Mouse (Mus musculus): ENCODE measurements around the gene Ddx54. TPM values are rescaled to one million over a fixed set of nuclear protein-coding genes. Genes with fewer than 3 reads are reported as not detected.

Ddx54 gene
- polyA plus RNA-seq, 1 experiment from 2014 or later = 22.5 TPM

DNA sequence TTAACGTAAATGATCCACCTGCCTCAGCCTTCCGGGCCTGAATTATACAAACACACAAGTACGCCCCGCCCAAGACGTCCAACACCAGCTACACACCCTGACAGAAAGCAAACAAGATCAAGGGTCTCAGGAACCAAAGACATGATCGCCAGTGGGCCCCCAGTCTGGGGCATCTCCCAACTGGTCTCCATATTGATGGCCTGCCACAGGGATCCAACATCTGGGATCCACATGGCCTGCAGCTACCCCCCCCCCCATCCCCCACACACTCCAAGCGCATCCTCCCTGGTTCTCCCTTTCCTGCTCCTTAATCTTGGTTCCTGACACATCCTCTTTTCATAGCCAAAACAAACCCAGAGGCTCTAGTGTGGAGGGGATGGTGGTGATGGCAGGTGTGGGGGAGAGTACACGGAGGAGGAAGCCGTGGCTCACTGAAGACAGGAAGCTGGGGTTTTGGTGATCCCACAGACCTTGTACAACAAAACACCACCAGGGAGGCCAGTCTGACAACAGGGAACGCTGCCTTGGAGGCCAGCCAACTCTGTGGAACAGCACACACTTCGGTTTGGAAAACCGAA, 33.9 kb upstream of the Ddx54 start:
- Histone ChIP-seq H3K27me3 (ENCODE audit: control insufficient read depth, insufficient read depth, low read length) (no peaks in the 10 kb centered on the region), H3K9ac (ENCODE audit: low read length) (0 out of 2 replicates have a peak overlapping the region, but pooled peaks have one; percentile 43), H3K4me1 (replicated peaks; ENCODE audit: control insufficient read depth, insufficient read depth) (peaks cover 9% of the 10 kb centered on the region; the same call in 1 of the 2 replicates), H3K27ac (replicated peaks) (peak overlapping the region; percentile 91), H3K9me3 (ENCODE audit: control insufficient read depth, low read length) (no peaks in the 10 kb centered on the region), H3K4me2 (replicated peaks; ENCODE audit: low read depth) (peak overlapping the region; percentile 37), H3K4me3 (ENCODE audit: low read depth, low read length) (no peak overlapping the region), H3K36me3 (ENCODE audit: control insufficient read depth, insufficient read depth, low read length) (0 out of 2 replicates have a peak, but pooled peaks cover 4% of the 10 kb centered on the region)
- 18% methylated on average over 12 of the region's 12 CpGs for WGBS
- ATAC-seq (ENCODE audit: low FRiP score, low TSS enrichment) = peak; percentile 31
- no peak for TF ChIP-seq EP300 (optimal IDR thresholded peaks at IDR 0.05)
- TF ChIP-seq CTCF (IDR thresholded peaks at IDR 0.05; ENCODE audit: low read depth) = no peak
- DNase-seq (ENCODE audit: low spot score) = peak; percentile 41

- DNase-seq (ENCODE audit: low spot score) (peak; percentile 55), ATAC-seq (ENCODE audit: low FRiP score, low TSS enrichment) (peak; percentile 58; the same call in 1 of the 2 replicates)
- Histone ChIP-seq H3K36me3 (ENCODE audit: control insufficient read depth, insufficient read depth, low read length) (0 out of 2 replicates have a peak, but pooled peaks cover 9% of the 10 kb centered on the region), H3K4me1 (replicated peaks; ENCODE audit: control insufficient read depth, insufficient read depth) (peaks cover 9% of the 10 kb centered on the region; the same call in 1 of the 2 replicates), H3K9ac (ENCODE audit: low read length) (peak overlapping the region; percentile 43; the same call in 1 of the 2 replicates), H3K27ac (replicated peaks) (peak overlapping the region; percentile 91), H3K27me3 (ENCODE audit: control insufficient read depth, insufficient read depth, low read length) (no peaks in the 10 kb centered on the region), H3K9me3 (ENCODE audit: control insufficient read depth, low read length) (no peaks in the 10 kb centered on the region), H3K4me3 (ENCODE audit: low read depth, low read length) (no peak overlapping the region), H3K4me2 (replicated peaks; ENCODE audit: low read depth) (peak overlapping the region; percentile 37)
- TF ChIP-seq EP300 (optimal IDR thresholded peaks at IDR 0.05) = no peak
- TF ChIP-seq CTCF (IDR thresholded peaks at IDR 0.05; ENCODE audit: low read depth) = no peak
- 36% methylated on average over 26 of the region's 26 CpGs for WGBS
Measured at GRCm38 (mm10) chr5:120579211-120579897, 33.2 kb upstream of the Ddx54 start.

GRCm38 (mm10) chr5:120579898-120580626, 32.5 kb upstream of the Ddx54 start:
- Histone ChIP-seq H3K4me2 (replicated peaks; ENCODE audit: low read depth) (0 out of 2 replicates have a peak overlapping the region, but pooled peaks have one; percentile 37), H3K27ac (replicated peaks) (peak overlapping the region; percentile 91), H3K9ac (ENCODE audit: low read length) (peak overlapping the region; percentile 4; the same call in 1 of the 2 replicates), H3K4me1 (replicated peaks; ENCODE audit: control insufficient read depth, insufficient read depth) (peaks cover 9% of the 10 kb centered on the region; the same call in 1 of the 2 replicates), H3K9me3 (ENCODE audit: control insufficient read depth, low read length) (no peaks in the 10 kb centered on the region), H3K4me3 (ENCODE audit: low read depth, low read length) (no peak overlapping the region), H3K36me3 (ENCODE audit: control insufficient read depth, insufficient read depth, low read length) (peaks cover 16% of the 10 kb centered on the region; the same call in 1 of the 2 replicates), H3K27me3 (ENCODE audit: control insufficient read depth, insufficient read depth, low read length) (no peaks in the 10 kb centered on the region)
- DNase-seq (ENCODE audit: low spot score) = no peak
- ATAC-seq (ENCODE audit: low FRiP score, low TSS enrichment) = no peak
- 90% methylated on average over 26 of the region's 26 CpGs for WGBS
- TF ChIP-seq CTCF (IDR thresholded peaks at IDR 0.05; ENCODE audit: low read depth) (no peak), EP300 (optimal IDR thresholded peaks at IDR 0.05) (no peak)

- no peak for DNase-seq (ENCODE audit: low spot score)
- Histone ChIP-seq H3K9me3 (ENCODE audit: control insufficient read depth, low read length) (no peaks in the 10 kb centered on the region), H3K36me3 (ENCODE audit: control insufficient read depth, insufficient read depth, low read length) (peaks cover 16% of the 10 kb centered on the region; the same call in 1 of the 2 replicates), H3K27ac (replicated peaks) (no peak overlapping the region), H3K4me2 (replicated peaks; ENCODE audit: low read depth) (no peak overlapping the region), H3K4me3 (ENCODE audit: low read depth, low read length) (no peak overlapping the region), H3K27me3 (ENCODE audit: control insufficient read depth, insufficient read depth, low read length) (no peaks in the 10 kb centered on the region), H3K4me1 (replicated peaks; ENCODE audit: control insufficient read depth, insufficient read depth) (peaks cover 7% of the 10 kb centered on the region), H3K9ac (ENCODE audit: low read length) (no peak overlapping the region)
- no peak for TF ChIP-seq EP300 (optimal IDR thresholded peaks at IDR 0.05)
- no peak for TF ChIP-seq CTCF (IDR thresholded peaks at IDR 0.05; ENCODE audit: low read depth)
- no peak for ATAC-seq (ENCODE audit: low FRiP score, low TSS enrichment)
- 78% methylated on average over 9 of the region's 9 CpGs for WGBS
Measured at GRCm38 (mm10) chr5:120582002-120582401, 30.5 kb upstream of the Ddx54 start.

DNA sequence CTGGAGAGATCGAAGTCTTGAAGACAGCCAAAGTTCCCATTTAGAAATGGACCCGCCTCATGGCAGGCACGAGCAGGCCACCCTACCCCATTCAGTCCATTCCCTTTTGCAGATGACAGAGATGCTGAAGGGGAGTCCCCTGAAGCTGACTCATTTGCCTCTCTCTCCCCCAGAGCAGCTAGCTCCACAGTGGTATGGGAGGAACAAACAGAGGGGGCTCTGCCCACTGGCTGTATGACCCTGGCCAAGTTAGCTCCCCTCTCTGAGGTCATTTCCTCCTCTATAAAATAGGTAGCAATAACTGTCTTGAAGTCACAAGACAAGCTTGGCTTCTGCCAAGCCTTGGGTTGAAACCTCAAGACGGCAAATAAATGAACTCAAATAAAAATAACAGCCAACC, 29.0 kb upstream of the Ddx54 start:
- Histone ChIP-seq H3K36me3 (ENCODE audit: control insufficient read depth, insufficient read depth, low read length) (peaks cover 16% of the 10 kb centered on the region; the same call in 1 of the 2 replicates), H3K4me1 (replicated peaks; ENCODE audit: control insufficient read depth, insufficient read depth) (peaks cover 5% of the 10 kb centered on the region), H3K4me2 (replicated peaks; ENCODE audit: low read depth) (no peak overlapping the region), H3K27ac (replicated peaks) (no peak overlapping the region), H3K9ac (ENCODE audit: low read length) (no peak overlapping the region), H3K27me3 (ENCODE audit: control insufficient read depth, insufficient read depth, low read length) (no peaks in the 10 kb centered on the region), H3K9me3 (ENCODE audit: control insufficient read depth, low read length) (no peaks in the 10 kb centered on the region), H3K4me3 (ENCODE audit: low read depth, low read length) (no peak overlapping the region)
- WGBS = 84% methylated on average over 4 of the region's 4 CpGs
- DNase-seq (ENCODE audit: low spot score) = no peak
- TF ChIP-seq EP300 (optimal IDR thresholded peaks at IDR 0.05) (no peak), CTCF (IDR thresholded peaks at IDR 0.05; ENCODE audit: low read depth) (no peak)
- no peak for ATAC-seq (ENCODE audit: low FRiP score, low TSS enrichment)
